Mouse (Mus musculus): ENCODE data around the gene Nr1d2. TPM values are rescaled to one million over a fixed set of nuclear protein-coding genes. Genes with fewer than 3 reads are reported as not detected.
A peak's percentile ranks its signal among the peaks of the same experiment; 100 is the strongest.
"Not testable (repeated sequence)": the region's sequence is repeated elsewhere in the genome, so short reads cannot be mapped to it uniquely, and the experiment has no call there.

Nr1d2 gene
- polyA plus RNA-seq, 1 experiment from 2014 or later, result 4.7 TPM

GRCm38 (mm10) chr14:18221977-18222376, 16.9 kb downstream of the Nr1d2 start:
- no peak overlapping the region for H3K4me2 ChIP-seq (ENCODE audit: low read depth)
- H3K27ac ChIP-seq (ENCODE audit: low read depth, low read length), result no peak overlapping the region
- no peaks in the 10 kb centered on the region for H3K9me3 ChIP-seq (ENCODE audit: control insufficient read depth, low read length)
- H3K4me1 ChIP-seq (ENCODE audit: control insufficient read depth, insufficient read depth, low read length), result no peaks in the 10 kb centered on the region
- no peak for ATAC-seq (ENCODE audit: insufficient read depth, low FRiP score, low TSS enrichment)
- 98% methylated on average over 6 of the region's 6 CpGs for WGBS
- no peaks in the 10 kb centered on the region for H3K36me3 ChIP-seq (ENCODE audit: control insufficient read depth, insufficient read depth, low read length)
- H3K4me3 ChIP-seq (ENCODE audit: low read depth, low read length), result no peak overlapping the region
- DNase-seq (ENCODE audit: low spot score), result no peak
- no peak overlapping the region for H3K9ac ChIP-seq (ENCODE audit: low read length)
- H3K27me3 ChIP-seq (ENCODE audit: control insufficient read depth, insufficient read depth, low read length), result no peaks in the 10 kb centered on the region

GRCm38 (mm10) chr14:18217158-18217557, 21.8 kb downstream of the Nr1d2 start:
- 92% methylated on average over 1 of the region's 1 CpGs for WGBS
- Histone ChIP-seq H3K9me3 (ENCODE audit: control insufficient read depth, low read length) (no peaks in the 10 kb centered on the region), H3K4me3 (ENCODE audit: low read depth, low read length) (no peak overlapping the region), H3K4me2 (ENCODE audit: low read depth) (no peak overlapping the region), H3K27ac (ENCODE audit: low read depth, low read length) (no peak overlapping the region), H3K9ac (ENCODE audit: low read length) (no peak overlapping the region), H3K27me3 (ENCODE audit: control insufficient read depth, insufficient read depth, low read length) (no peaks in the 10 kb centered on the region), H3K36me3 (ENCODE audit: control insufficient read depth, insufficient read depth, low read length) (no peaks in the 10 kb centered on the region), H3K4me1 (ENCODE audit: control insufficient read depth, insufficient read depth, low read length) (no peaks in the 10 kb centered on the region)
- DNase-seq (ENCODE audit: low spot score), result no peak
- no peak for ATAC-seq (ENCODE audit: insufficient read depth, low FRiP score, low TSS enrichment)

- Histone ChIP-seq H3K27me3 (ENCODE audit: control insufficient read depth, insufficient read depth, low read length) (no peaks in the 10 kb centered on the region), H3K9ac (ENCODE audit: low read length) (no peak overlapping the region), H3K27ac (ENCODE audit: low read depth, low read length) (no peak overlapping the region), H3K4me3 (ENCODE audit: low read depth, low read length) (no peak overlapping the region), H3K4me1 (ENCODE audit: control insufficient read depth, insufficient read depth, low read length) (no peaks in the 10 kb centered on the region), H3K9me3 (ENCODE audit: control insufficient read depth, low read length) (no peaks in the 10 kb centered on the region), H3K36me3 (ENCODE audit: control insufficient read depth, insufficient read depth, low read length) (no peaks in the 10 kb centered on the region), H3K4me2 (ENCODE audit: low read depth) (no peak overlapping the region)
- WGBS, result 92% methylated on average over 6 of the region's 6 CpGs
- ATAC-seq (ENCODE audit: insufficient read depth, low FRiP score, low TSS enrichment) (no peak), DNase-seq (ENCODE audit: low spot score) (no peak)
Observed at GRCm38 (mm10) chr14:18216428-18216827, 22.5 kb downstream of the Nr1d2 start.

- Histone ChIP-seq H3K4me2 (ENCODE audit: low read depth) (no peak overlapping the region), H3K9ac (ENCODE audit: low read length) (no peak overlapping the region), H3K36me3 (ENCODE audit: control insufficient read depth, insufficient read depth, low read length) (no peaks in the 10 kb centered on the region), H3K27ac (ENCODE audit: low read depth, low read length) (no peak overlapping the region), H3K4me1 (ENCODE audit: control insufficient read depth, insufficient read depth, low read length) (no peaks in the 10 kb centered on the region), H3K4me3 (ENCODE audit: low read depth, low read length) (no peak overlapping the region), H3K27me3 (ENCODE audit: control insufficient read depth, insufficient read depth, low read length) (no peaks in the 10 kb centered on the region), H3K9me3 (ENCODE audit: control insufficient read depth, low read length) (no peaks in the 10 kb centered on the region)
- WGBS, result 96% methylated on average over 3 of the region's 3 CpGs
- DNase-seq (ENCODE audit: low spot score) (peak; percentile 20), ATAC-seq (ENCODE audit: insufficient read depth, low FRiP score, low TSS enrichment) (peak; percentile 60; the same call in 1 of the 2 replicates)
Observed at GRCm38 (mm10) chr14:18210795-18211194, 28.1 kb downstream of the Nr1d2 start.

- H3K4me3 ChIP-seq (ENCODE audit: low read depth, low read length); ATAC-seq (ENCODE audit: insufficient read depth, low FRiP score, low TSS enrichment); H3K27ac ChIP-seq (ENCODE audit: low read depth, low read length); H3K36me3 ChIP-seq (ENCODE audit: control insufficient read depth, insufficient read depth, low read length); H3K9me3 ChIP-seq (ENCODE audit: control insufficient read depth, low read length); H3K9ac ChIP-seq (ENCODE audit: low read length); H3K4me2 ChIP-seq (ENCODE audit: low read depth); H3K4me1 ChIP-seq (ENCODE audit: control insufficient read depth, insufficient read depth, low read length); H3K27me3 ChIP-seq (ENCODE audit: control insufficient read depth, insufficient read depth, low read length); DNase-seq (ENCODE audit: low spot score): not testable (repeated sequence)
- 85% methylated on average over 1 of the region's 1 CpGs for WGBS
Observed at GRCm38 (mm10) chr14:18204315-18204714, 34.6 kb downstream of the Nr1d2 start.

- H3K4me3 ChIP-seq (ENCODE audit: low read depth, low read length), result no peak overlapping the region
- H3K36me3 ChIP-seq (ENCODE audit: control insufficient read depth, insufficient read depth, low read length), result no peaks in the 10 kb centered on the region
- no peaks in the 10 kb centered on the region for H3K4me1 ChIP-seq (ENCODE audit: control insufficient read depth, insufficient read depth, low read length)
- no peaks in the 10 kb centered on the region for H3K27me3 ChIP-seq (ENCODE audit: control insufficient read depth, insufficient read depth, low read length)
- DNase-seq (ENCODE audit: low spot score) (no peak), ATAC-seq (ENCODE audit: insufficient read depth, low FRiP score, low TSS enrichment) (no peak)
- H3K27ac ChIP-seq (ENCODE audit: low read depth, low read length), result no peak overlapping the region
- WGBS, result 90% methylated on average over 5 of the region's 5 CpGs
- no peaks in the 10 kb centered on the region for H3K9me3 ChIP-seq (ENCODE audit: control insufficient read depth, low read length)
- H3K4me2 ChIP-seq (ENCODE audit: low read depth), result no peak overlapping the region
- no peak overlapping the region for H3K9ac ChIP-seq (ENCODE audit: low read length)
Observed at GRCm38 (mm10) chr14:18201413-18201812, 37.5 kb downstream of the Nr1d2 start.

- Histone ChIP-seq H3K4me1 (ENCODE audit: control insufficient read depth, insufficient read depth, low read length) (no peaks in the 10 kb centered on the region), H3K9me3 (ENCODE audit: control insufficient read depth, low read length) (no peaks in the 10 kb centered on the region), H3K27ac (ENCODE audit: low read depth, low read length) (no peak overlapping the region), H3K4me3 (ENCODE audit: low read depth, low read length) (no peak overlapping the region), H3K27me3 (ENCODE audit: control insufficient read depth, insufficient read depth, low read length) (no peaks in the 10 kb centered on the region), H3K4me2 (ENCODE audit: low read depth) (no peak overlapping the region), H3K9ac (ENCODE audit: low read length) (no peak overlapping the region), H3K36me3 (ENCODE audit: control insufficient read depth, insufficient read depth, low read length) (no peaks in the 10 kb centered on the region)
- peak; percentile 22 for DNase-seq (ENCODE audit: low spot score)
- no peak for ATAC-seq (ENCODE audit: insufficient read depth, low FRiP score, low TSS enrichment)
- WGBS, result 54% methylated on average over 9 of the region's 9 CpGs
Observed at GRCm38 (mm10) chr14:18186883-18187417, 52.0 kb downstream of the Nr1d2 start.

GRCm38 (mm10) chr14:18177531-18177930, 61.4 kb downstream of the Nr1d2 start:
- DNase-seq (ENCODE audit: low spot score); H3K4me3 ChIP-seq (ENCODE audit: low read depth, low read length); H3K4me2 ChIP-seq (ENCODE audit: low read depth); H3K27ac ChIP-seq (ENCODE audit: low read depth, low read length); H3K27me3 ChIP-seq (ENCODE audit: control insufficient read depth, insufficient read depth, low read length); H3K9ac ChIP-seq (ENCODE audit: low read length); H3K4me1 ChIP-seq (ENCODE audit: control insufficient read depth, insufficient read depth, low read length); H3K36me3 ChIP-seq (ENCODE audit: control insufficient read depth, insufficient read depth, low read length); H3K9me3 ChIP-seq (ENCODE audit: control insufficient read depth, low read length); ATAC-seq (ENCODE audit: insufficient read depth, low FRiP score, low TSS enrichment): not testable (repeated sequence)
- WGBS, result 83% methylated on average over 2 of the region's 2 CpGs

- H3K36me3 ChIP-seq (ENCODE audit: control insufficient read depth, insufficient read depth, low read length), result no peaks in the 10 kb centered on the region
- 80% methylated on average over 3 of the region's 3 CpGs for WGBS
- H3K4me3 ChIP-seq (ENCODE audit: low read depth, low read length), result no peak overlapping the region
- DNase-seq (ENCODE audit: low spot score) (no peak), ATAC-seq (ENCODE audit: insufficient read depth, low FRiP score, low TSS enrichment) (no peak)
- no peaks in the 10 kb centered on the region for H3K4me1 ChIP-seq (ENCODE audit: control insufficient read depth, insufficient read depth, low read length)
- no peak overlapping the region for H3K27ac ChIP-seq (ENCODE audit: low read depth, low read length)
- no peaks in the 10 kb centered on the region for H3K27me3 ChIP-seq (ENCODE audit: control insufficient read depth, insufficient read depth, low read length)
- H3K4me2 ChIP-seq (ENCODE audit: low read depth), result no peak overlapping the region
- H3K9me3 ChIP-seq (ENCODE audit: control insufficient read depth, low read length), result no peaks in the 10 kb centered on the region
- no peak overlapping the region for H3K9ac ChIP-seq (ENCODE audit: low read length)
Observed at GRCm38 (mm10) chr14:18167597-18167996, 71.3 kb downstream of the Nr1d2 start.

All from neural tube, embryonic 11.5 days (tissue).